Mouse (Mus musculus) C2C12 (cell line): ENCODE results near the gene Csn1s2a.

Experiments used
- CTCF ChIP-seq: IDR thresholded peaks from one replicate; pipeline ENCODE4 v1.5.1; 2011; ENCODE audit not compliant: control insufficient read depth, insufficient read depth, insufficient read length
- MYOD1 ChIP-seq: IDR thresholded peaks from one replicate; pipeline ENCODE4 v1.6.1; 2011; ENCODE audit warnings: low read depth; ENCODE audit not compliant: control insufficient read depth, insufficient read length
- MYOG ChIP-seq: IDR thresholded peaks from one replicate; pipeline ENCODE4 v1.6.1; 2011; ENCODE audit not compliant: control insufficient read depth, insufficient read length; ENCODE audit errors: extremely low read depth
- USF1 ChIP-seq: IDR thresholded peaks from one replicate; pipeline ENCODE4 v1.6.1; 2011; ENCODE audit warnings: low read depth, mild to moderate bottlenecking, control low read depth, moderate library complexity

DNA sequence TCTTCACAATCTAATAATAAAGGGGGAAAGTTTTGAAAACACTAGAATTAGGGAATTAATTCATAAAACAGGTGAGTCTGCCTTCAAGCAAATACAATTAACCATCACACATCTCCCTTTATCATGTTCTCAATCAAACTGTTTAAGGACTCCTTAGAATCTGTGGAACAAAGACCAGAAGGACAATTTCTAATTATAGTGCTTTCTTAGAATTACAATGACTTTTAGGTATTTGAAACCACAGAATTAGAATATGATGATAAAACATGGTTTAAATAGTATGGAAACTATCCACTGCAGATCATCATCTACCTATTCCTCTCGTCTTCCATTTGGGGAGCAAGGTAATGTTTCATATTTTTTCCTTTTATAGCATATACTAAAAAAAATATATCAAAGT, at the start of gene Csn1s2a:
- TF ChIP-seq CTCF (no peak), USF1 (no peak), MYOD1 (no peak), MYOG (no peak)
